Mouse (Mus musculus) embryonic fibroblast, embryonic 13.5 days (primary cell): Measurements from ENCODE around the gene Pde4dip.

Source experiments
- CTCF ChIP-seq: IDR thresholded peaks from 2 replicates; pipeline ENCODE4 v1.5.1; 2011; ENCODE audit warnings: mild to moderate bottlenecking, control low read depth, low read length, moderate library complexity, borderline replicate concordance; ENCODE audit not compliant: insufficient read depth
- POLR2A ChIP-seq: IDR thresholded peaks from 2 replicates; pipeline ENCODE4 v1.6.1; 2011; ENCODE audit warnings: low read depth, mild to moderate bottlenecking, control low read depth, low read length, moderate library complexity

GRCm38 (mm10) chr3:97710881-97711280 lies 177.6 kb downstream of the Pde4dip start:
- TF ChIP-seq POLR2A (no peak), CTCF (no peak)
